Mouse (Mus musculus): ENCODE data around the gene Cherp. TPM values are rescaled to one million over a fixed set of nuclear protein-coding genes. Genes with fewer than 3 reads are reported as not detected.

Cherp gene
- 33.2 and 42.6 TPM in 2 replicates for polyA plus RNA-seq (2014; fragmentation: Nextera tagmentation; extraction: Ambion mirVana)

DNA sequence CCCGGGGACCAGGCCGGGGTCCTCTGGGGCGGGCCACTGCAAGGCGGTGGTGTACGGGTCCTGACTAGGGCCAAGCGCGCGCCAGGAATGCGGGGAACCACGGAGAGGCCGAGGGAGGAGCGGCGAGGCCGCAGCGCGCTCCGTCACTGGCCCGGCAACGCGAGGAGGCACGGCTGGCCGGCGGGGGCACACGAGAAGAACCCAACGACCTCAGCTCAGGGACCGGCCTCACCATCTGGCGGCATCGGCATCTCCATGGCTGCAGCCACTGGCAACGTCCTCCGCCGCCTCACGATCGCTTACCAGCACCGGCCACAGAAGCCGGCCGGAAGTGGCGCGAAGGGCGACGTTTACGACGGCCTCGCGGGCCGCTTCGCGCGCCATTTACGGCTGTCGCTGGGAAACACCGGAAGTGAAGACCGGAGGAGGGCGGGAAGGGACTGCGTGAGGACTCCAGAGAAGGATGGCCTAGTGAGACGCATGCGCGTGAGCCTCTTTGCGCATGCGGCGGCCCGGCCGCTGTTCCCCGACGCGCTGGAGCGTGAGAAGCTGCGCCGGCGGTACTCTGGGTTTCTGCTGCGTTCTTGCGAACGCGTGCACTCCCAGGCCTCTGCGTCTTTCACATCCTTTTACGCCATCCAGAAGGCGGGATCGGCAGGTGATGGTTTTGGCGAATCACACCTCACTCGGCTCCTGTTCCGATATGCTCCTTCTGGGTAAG is at the start of gene Cherp:
TSS of gene Cherp (minus strand) at position 401 of the 721 bp plus-strand sequence.
- Histone ChIP-seq H3K4me3 (ENCODE audit: low read depth, low read length) (peak within 1 kb of the TSS; percentile 92), H3K4me2 (ENCODE audit: low read length) (peak within 1 kb of the TSS; percentile 94), H3K36me3 (ENCODE audit: control insufficient read depth, insufficient read depth, low read length) (peaks cover 38% of the 10 kb centered on the region), H3K27ac (ENCODE audit: low read depth, low read length) (peak within 1 kb of the TSS; percentile 80), H3K4me1 (ENCODE audit: control insufficient read depth, insufficient read depth, low read length) (peaks cover 10% of the 10 kb centered on the region), H3K9me3 (replicated peaks; ENCODE audit: control insufficient read depth, low read length) (no peaks in the 10 kb centered on the region), H3K9ac (ENCODE audit: low read length) (peak within 1 kb of the TSS; percentile 83), H3K27me3 (replicated peaks; ENCODE audit: control insufficient read depth, insufficient read depth, low read length) (no peaks in the 10 kb centered on the region)
- WGBS, result under 1% methylated on average over 79 of the region's 80 CpGs
- peak; percentile 98 for ATAC-seq
- peak; percentile 99 for DNase-seq (ENCODE audit: low spot score)

DNA sequence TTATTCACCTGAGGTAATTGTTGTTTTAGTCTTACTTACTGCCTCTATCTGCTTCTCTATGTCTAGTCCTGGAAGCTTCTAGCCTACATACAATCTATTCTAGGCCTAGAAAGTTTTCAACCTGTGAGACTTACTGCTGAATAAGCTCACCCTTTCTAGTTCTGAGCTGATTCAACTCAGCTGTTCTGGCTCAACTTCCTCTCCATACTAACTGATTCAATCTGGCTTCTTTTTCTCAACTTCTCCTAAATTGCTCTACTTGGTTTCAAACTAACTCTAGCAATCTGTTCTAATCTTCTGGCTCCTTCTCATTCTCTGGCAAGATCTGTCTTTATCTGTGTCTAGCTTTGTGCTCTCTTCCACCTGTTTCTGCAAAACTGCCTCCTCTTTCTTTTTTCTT is 46.9 kb upstream of the Cherp start:
- Histone ChIP-seq H3K9me3 (replicated peaks; ENCODE audit: control insufficient read depth, low read length) (no peaks in the 10 kb centered on the region), H3K27ac (ENCODE audit: low read depth, low read length) (no peak overlapping the region), H3K27me3 (replicated peaks; ENCODE audit: control insufficient read depth, insufficient read depth, low read length) (no peaks in the 10 kb centered on the region), H3K9ac (ENCODE audit: low read length) (no peak overlapping the region), H3K36me3 (ENCODE audit: control insufficient read depth, insufficient read depth, low read length) (no peaks in the 10 kb centered on the region), H3K4me2 (ENCODE audit: low read length) (no peak overlapping the region), H3K4me3 (ENCODE audit: low read depth, low read length) (no peak overlapping the region), H3K4me1 (ENCODE audit: control insufficient read depth, insufficient read depth, low read length) (no peaks in the 10 kb centered on the region)
- ATAC-seq (no peak), DNase-seq (ENCODE audit: low spot score) (no peak)

DNA sequence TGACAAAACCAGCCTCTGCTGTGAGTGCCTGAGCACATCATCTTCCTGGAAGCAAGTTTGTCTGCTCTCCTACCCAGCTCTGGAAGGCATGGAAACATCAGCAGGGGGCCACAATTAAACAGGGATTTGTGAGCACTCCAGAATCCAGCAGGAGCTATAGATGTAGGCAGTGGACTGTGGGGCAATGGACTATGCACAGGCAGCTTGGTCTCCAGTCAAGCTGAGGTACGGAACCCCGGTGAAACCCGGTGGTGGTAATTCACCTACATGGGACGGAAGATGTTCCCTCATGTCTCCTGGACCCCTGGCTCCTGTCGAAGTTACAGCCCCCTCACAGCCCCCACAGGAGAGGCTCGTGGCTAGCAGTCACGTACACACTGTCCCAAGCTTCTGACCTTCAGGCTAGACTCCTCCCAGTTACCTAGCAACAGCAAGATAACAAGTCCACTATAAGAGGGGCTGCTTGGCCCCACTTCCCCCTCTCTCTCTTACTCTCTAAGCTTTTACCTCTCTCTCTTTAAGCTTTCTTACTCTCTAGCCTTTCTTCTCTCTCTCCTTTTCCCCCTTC is 42.5 kb upstream of the Cherp start:
- no peaks in the 10 kb centered on the region for H3K4me1 ChIP-seq (ENCODE audit: control insufficient read depth, insufficient read depth, low read length)
- H3K4me3 ChIP-seq (ENCODE audit: low read depth, low read length), result no peak overlapping the region
- H3K36me3 ChIP-seq (ENCODE audit: control insufficient read depth, insufficient read depth, low read length), result no peaks in the 10 kb centered on the region
- no peak for ATAC-seq
- H3K4me2 ChIP-seq (ENCODE audit: low read length), result no peak overlapping the region
- H3K9ac ChIP-seq (ENCODE audit: low read length), result no peak overlapping the region
- WGBS, result 71% methylated on average over 7 of the region's 7 CpGs
- DNase-seq (ENCODE audit: low spot score), result no peak
- H3K9me3 ChIP-seq (replicated peaks; ENCODE audit: control insufficient read depth, low read length), result no peaks in the 10 kb centered on the region
- H3K27ac ChIP-seq (ENCODE audit: low read depth, low read length), result no peak overlapping the region
- H3K27me3 ChIP-seq (replicated peaks; ENCODE audit: control insufficient read depth, insufficient read depth, low read length), result no peaks in the 10 kb centered on the region

DNA sequence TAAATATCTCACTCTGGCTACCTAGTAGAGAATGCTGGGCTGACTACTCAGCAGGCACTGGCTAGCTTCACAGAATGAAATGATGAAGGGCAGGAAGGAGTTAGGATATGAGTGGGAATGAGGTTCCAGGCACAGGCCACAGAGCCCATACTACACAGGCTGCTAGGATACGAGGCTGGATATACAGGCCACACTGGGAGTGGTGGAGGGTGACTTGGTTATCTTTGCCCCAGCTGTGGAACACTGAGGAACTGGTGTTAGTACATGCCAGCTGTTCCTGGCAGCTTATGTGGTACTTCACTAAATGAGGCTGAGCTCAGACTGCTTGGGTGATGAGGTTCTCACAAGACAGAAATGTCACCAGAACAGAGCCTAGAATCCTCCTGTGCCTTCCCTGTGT is 38.1 kb upstream of the Cherp start:
- ATAC-seq, result no peak
- Histone ChIP-seq H3K4me2 (ENCODE audit: low read length) (no peak overlapping the region), H3K27me3 (replicated peaks; ENCODE audit: control insufficient read depth, insufficient read depth, low read length) (no peaks in the 10 kb centered on the region), H3K4me3 (ENCODE audit: low read depth, low read length) (no peak overlapping the region), H3K4me1 (ENCODE audit: control insufficient read depth, insufficient read depth, low read length) (no peaks in the 10 kb centered on the region), H3K9ac (ENCODE audit: low read length) (no peak overlapping the region), H3K9me3 (replicated peaks; ENCODE audit: control insufficient read depth, low read length) (no peaks in the 10 kb centered on the region), H3K27ac (ENCODE audit: low read depth, low read length) (no peak overlapping the region), H3K36me3 (ENCODE audit: control insufficient read depth, insufficient read depth, low read length) (no peaks in the 10 kb centered on the region)
- WGBS, result 80% methylated on average over 1 of the region's 1 CpGs
- no peak for DNase-seq (ENCODE audit: low spot score)

DNA sequence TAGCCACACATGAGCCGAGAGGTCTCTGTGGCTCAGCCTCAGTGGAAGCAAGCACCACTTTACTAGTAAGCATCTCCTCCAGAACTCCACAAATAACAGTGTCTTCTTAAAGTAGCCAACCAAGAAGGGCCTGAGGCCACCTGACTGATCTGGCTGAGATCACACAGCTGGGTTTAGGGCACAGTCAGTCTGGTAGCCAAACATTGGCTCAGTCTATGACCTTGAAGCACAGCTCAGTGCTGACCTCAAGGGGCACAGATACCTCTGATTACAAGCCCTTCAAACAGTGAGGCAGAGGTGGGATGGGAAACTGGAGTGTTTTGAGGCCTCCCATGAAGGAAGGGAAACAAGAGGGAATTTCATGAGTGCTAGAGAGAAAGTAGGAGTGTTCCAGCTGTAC is 37.6 kb upstream of the Cherp start:
- no peak for DNase-seq (ENCODE audit: low spot score)
- Histone ChIP-seq H3K27ac (ENCODE audit: low read depth, low read length) (no peak overlapping the region), H3K4me3 (ENCODE audit: low read depth, low read length) (no peak overlapping the region), H3K36me3 (ENCODE audit: control insufficient read depth, insufficient read depth, low read length) (no peaks in the 10 kb centered on the region), H3K4me1 (ENCODE audit: control insufficient read depth, insufficient read depth, low read length) (no peaks in the 10 kb centered on the region), H3K9me3 (replicated peaks; ENCODE audit: control insufficient read depth, low read length) (no peaks in the 10 kb centered on the region), H3K9ac (ENCODE audit: low read length) (no peak overlapping the region), H3K27me3 (replicated peaks; ENCODE audit: control insufficient read depth, insufficient read depth, low read length) (no peaks in the 10 kb centered on the region), H3K4me2 (ENCODE audit: low read length) (no peak overlapping the region)
- 94% methylated on average over 1 of the region's 1 CpGs for WGBS
- no peak for ATAC-seq

DNA sequence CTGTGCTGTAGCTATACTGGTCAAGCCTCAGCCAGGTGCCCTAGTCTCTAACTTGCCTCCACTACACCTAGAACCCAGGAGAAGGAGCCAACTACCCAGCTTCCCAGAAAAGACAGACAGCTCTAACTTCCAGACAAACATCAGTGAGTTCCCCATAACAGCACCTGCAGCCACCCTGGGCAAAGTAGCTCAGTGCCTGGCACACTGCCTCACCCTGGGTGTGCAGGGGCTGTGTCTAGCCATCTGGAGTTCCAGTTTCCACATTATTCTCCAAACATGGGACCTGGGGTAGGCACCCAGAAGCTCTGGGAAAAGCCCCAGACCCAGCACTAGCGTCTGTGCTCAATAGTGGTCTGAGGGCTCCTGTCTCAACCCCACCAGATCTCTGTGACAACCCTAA is 32.5 kb upstream of the Cherp start:
- Histone ChIP-seq H3K4me1 (ENCODE audit: control insufficient read depth, insufficient read depth, low read length) (no peaks in the 10 kb centered on the region), H3K4me2 (ENCODE audit: low read length) (no peak overlapping the region), H3K27me3 (replicated peaks; ENCODE audit: control insufficient read depth, insufficient read depth, low read length) (no peaks in the 10 kb centered on the region), H3K4me3 (ENCODE audit: low read depth, low read length) (no peak overlapping the region), H3K36me3 (ENCODE audit: control insufficient read depth, insufficient read depth, low read length) (0 out of 2 replicates have a peak, but pooled peaks cover 3% of the 10 kb centered on the region), H3K9ac (ENCODE audit: low read length) (no peak overlapping the region), H3K9me3 (replicated peaks; ENCODE audit: control insufficient read depth, low read length) (no peaks in the 10 kb centered on the region), H3K27ac (ENCODE audit: low read depth, low read length) (0 out of 2 replicates have a peak overlapping the region, but pooled peaks have one; percentile 27)
- ATAC-seq (no peak), DNase-seq (ENCODE audit: low spot score) (no peak)
- 84% methylated on average over 1 of the region's 1 CpGs for WGBS

DNA sequence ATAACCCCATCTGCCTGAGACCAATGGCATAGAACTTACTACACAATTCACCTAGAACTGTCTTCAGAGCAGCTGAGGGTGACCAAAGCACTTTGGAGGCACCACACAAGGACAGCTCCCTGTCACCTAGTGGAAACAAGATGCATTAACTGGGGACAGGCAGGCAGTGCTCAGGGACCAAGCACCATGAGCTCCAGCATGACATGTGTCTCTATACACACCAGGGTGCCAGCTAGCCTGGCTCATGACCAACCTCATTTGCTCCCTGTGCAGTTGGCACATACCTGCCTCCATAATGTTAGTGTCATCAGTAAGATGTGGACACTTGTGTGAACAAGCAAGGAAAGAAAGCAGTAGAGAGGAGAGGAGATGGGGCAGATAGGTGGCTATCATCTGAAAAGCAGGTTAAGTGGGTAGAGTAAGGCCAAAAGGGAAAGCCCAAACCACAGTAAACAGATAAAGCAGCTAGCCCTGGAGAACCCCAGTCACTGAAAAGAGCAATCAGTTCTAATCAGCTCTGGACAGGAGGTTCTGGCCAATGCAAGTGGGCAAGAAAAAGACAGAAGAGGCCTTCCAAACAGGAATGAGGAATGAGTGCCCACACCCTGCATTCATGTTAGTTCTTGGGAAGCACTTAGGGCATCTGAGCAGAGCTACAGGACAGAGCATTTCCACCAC is 29.8 kb upstream of the Cherp start:
- Histone ChIP-seq H3K4me1 (ENCODE audit: control insufficient read depth, insufficient read depth, low read length) (no peaks in the 10 kb centered on the region), H3K4me3 (ENCODE audit: low read depth, low read length) (no peak overlapping the region), H3K36me3 (ENCODE audit: control insufficient read depth, insufficient read depth, low read length) (0 out of 2 replicates have a peak, but pooled peaks cover 3% of the 10 kb centered on the region), H3K27me3 (replicated peaks; ENCODE audit: control insufficient read depth, insufficient read depth, low read length) (no peaks in the 10 kb centered on the region), H3K27ac (ENCODE audit: low read depth, low read length) (no peak overlapping the region), H3K4me2 (ENCODE audit: low read length) (no peak overlapping the region), H3K9ac (ENCODE audit: low read length) (no peak overlapping the region), H3K9me3 (replicated peaks; ENCODE audit: control insufficient read depth, low read length) (no peaks in the 10 kb centered on the region)
- DNase-seq (ENCODE audit: low spot score) (no peak), ATAC-seq (peak; percentile 21; the same call in 1 of the 2 replicates)

DNA sequence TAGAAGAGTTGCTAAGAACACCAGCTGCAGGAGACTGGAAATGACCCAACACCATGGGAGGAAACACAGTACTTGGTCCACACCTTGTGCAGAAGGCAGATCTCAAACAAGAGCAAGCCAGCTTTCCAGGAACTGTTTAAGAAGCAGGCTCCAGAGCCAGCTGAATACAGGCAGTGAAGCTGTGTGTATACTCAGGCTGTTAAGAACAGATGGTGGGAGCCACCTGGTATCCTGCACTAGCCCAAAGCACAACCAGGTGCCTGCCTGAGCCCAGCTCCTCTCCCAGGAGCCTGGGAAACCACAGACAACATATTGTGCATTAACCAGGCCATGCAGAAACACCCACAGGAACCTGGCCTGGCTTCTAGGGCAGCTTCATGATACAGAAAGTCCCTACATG is 29.1 kb upstream of the Cherp start:
- H3K9ac ChIP-seq (ENCODE audit: low read length), result no peak overlapping the region
- no peak overlapping the region for H3K4me2 ChIP-seq (ENCODE audit: low read length)
- 0 out of 2 replicates have a peak, but pooled peaks cover 3% of the 10 kb centered on the region for H3K36me3 ChIP-seq (ENCODE audit: control insufficient read depth, insufficient read depth, low read length)
- no peaks in the 10 kb centered on the region for H3K9me3 ChIP-seq (replicated peaks; ENCODE audit: control insufficient read depth, low read length)
- DNase-seq (ENCODE audit: low spot score) (peak; percentile 63), ATAC-seq (peak; percentile 74)
- H3K27ac ChIP-seq (ENCODE audit: low read depth, low read length), result no peak overlapping the region
- no peaks in the 10 kb centered on the region for H3K4me1 ChIP-seq (ENCODE audit: control insufficient read depth, insufficient read depth, low read length)
- H3K27me3 ChIP-seq (replicated peaks; ENCODE audit: control insufficient read depth, insufficient read depth, low read length), result no peaks in the 10 kb centered on the region
- no peak overlapping the region for H3K4me3 ChIP-seq (ENCODE audit: low read depth, low read length)

DNA sequence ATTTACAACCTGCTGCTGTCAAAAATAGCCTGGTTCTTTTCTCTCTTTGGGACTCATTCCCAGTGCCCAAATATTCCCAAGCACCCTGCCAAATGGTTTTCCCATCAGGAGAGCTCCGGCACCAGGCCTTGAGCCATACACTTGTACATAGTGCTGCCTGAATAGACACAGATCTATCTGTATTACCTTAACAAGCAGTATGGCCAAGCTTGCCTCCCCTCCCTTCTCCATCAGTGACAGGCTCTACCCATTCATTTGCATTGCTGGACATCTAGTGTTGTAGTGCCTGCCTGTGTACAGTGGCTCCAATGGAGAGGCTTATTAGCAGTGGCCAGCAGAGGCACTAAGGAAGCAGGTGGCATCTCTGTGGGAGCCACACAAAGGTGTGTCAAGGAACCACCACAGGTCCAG is 25.5 kb upstream of the Cherp start:
- H3K36me3 ChIP-seq (ENCODE audit: control insufficient read depth, insufficient read depth, low read length), result peaks cover 14% of the 10 kb centered on the region
- 96% methylated on average over 1 of the region's 1 CpGs for WGBS
- H3K9me3 ChIP-seq (replicated peaks; ENCODE audit: control insufficient read depth, low read length), result no peaks in the 10 kb centered on the region
- H3K27me3 ChIP-seq (replicated peaks; ENCODE audit: control insufficient read depth, insufficient read depth, low read length), result no peaks in the 10 kb centered on the region
- no peak for ATAC-seq
- H3K4me2 ChIP-seq (ENCODE audit: low read length), result no peak overlapping the region
- no peak overlapping the region for H3K9ac ChIP-seq (ENCODE audit: low read length)
- H3K4me1 ChIP-seq (ENCODE audit: control insufficient read depth, insufficient read depth, low read length), result no peaks in the 10 kb centered on the region
- H3K27ac ChIP-seq (ENCODE audit: low read depth, low read length), result no peak overlapping the region
- H3K4me3 ChIP-seq (ENCODE audit: low read depth, low read length), result no peak overlapping the region
- no peak for DNase-seq (ENCODE audit: low spot score)

Data from forebrain, embryonic 14.5 days (tissue).